Mouse (Mus musculus) lung, postnatal 0 days (tissue): ENCODE measurements around the gene Drc7.

Experiments
- CTCF ChIP-seq: IDR thresholded peaks from 2 replicates; pipeline ENCODE4 v1.5.1; 2016; ENCODE audit warnings: antibody characterized with exemption, mild to moderate bottlenecking
- EP300 ChIP-seq: IDR thresholded peaks from 2 replicates; pipeline ENCODE4 v1.6.1; 2016; ENCODE audit warnings: antibody characterized with exemption, mild to moderate bottlenecking, control low read depth

DNA sequence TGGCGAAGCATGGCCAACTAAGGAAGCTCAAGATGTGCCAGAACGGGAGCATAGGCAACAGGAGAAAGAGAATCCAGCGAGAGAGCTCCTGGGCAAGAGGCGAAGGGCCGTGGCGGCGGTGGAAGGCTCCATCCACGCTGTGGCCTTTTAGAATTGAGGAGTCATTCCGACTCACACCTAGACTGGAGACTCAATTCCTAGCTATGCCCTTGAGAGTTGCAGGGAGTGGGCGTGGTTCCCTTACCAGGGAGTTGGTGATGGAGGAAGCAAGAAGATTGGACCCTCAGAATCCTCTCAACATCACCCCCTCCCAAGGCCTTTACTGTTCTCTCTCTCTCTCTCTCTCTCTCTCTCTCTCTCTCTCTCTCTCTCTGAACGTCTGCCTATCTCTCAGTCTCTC lies 26.7 kb downstream of the Drc7 start:
- TF ChIP-seq EP300 (no peak), CTCF (no peak)
